Mouse (Mus musculus) ES-E14 (cell line): ENCODE results near the gene Prkd2. TPM values are rescaled to one million over a fixed set of nuclear protein-coding genes. Genes with fewer than 3 reads are reported as not detected.

ENCODE experiments used
- DNase-seq: peaks from one replicate; pipeline ENCODE4 v3.0.0-alpha.2; 2013; ENCODE audit warnings: low read depth, low spot score
- H3K27ac ChIP-seq: 2 replicates; pipeline ENCODE4 v1.5.1; 2012; ENCODE audit warnings: low read depth, mild to moderate bottlenecking, low read length, moderate library complexity, mixed read lengths; ENCODE audit not compliant: poor library complexity, insufficient read depth, severe bottlenecking
- H3K36me3 ChIP-seq: 2 replicates; pipeline ENCODE4 v1.6.1; 2012; ENCODE audit warnings: mild to moderate bottlenecking, low read length, moderate library complexity, mixed read lengths; ENCODE audit not compliant: control insufficient read depth, poor library complexity, insufficient read depth, severe bottlenecking
- H3K4me1 ChIP-seq, 2 experiments: fragments of 150-350 bp in 1 of 2; sonication (generic) in 1 of 2; 2 replicates each; pipeline ENCODE4 v1.6.1; 2012; ENCODE audit warnings: low read length in 2 of 2, mild to moderate bottlenecking in 1 of 2, mixed read lengths in 1 of 2; ENCODE audit not compliant: control insufficient read depth in 2 of 2, insufficient read depth in 2 of 2, poor library complexity in 1 of 2
- H3K4me3 ChIP-seq, 2 experiments: fragments of 150-350 bp in 1 of 2; sonication (generic) in 1 of 2; 2 replicates each; pipeline ENCODE4 v1.5.1; 2012; ENCODE audit warnings: low read length in 2 of 2, low read depth in 1 of 2, mild to moderate bottlenecking in 1 of 2, mixed read lengths in 1 of 2; ENCODE audit not compliant: insufficient read depth in 1 of 2, poor library complexity in 1 of 2, severe bottlenecking in 1 of 2
- H3K9ac ChIP-seq: 2 replicates; pipeline ENCODE4 v1.6.1; 2012; ENCODE audit warnings: low read depth, mild to moderate bottlenecking, low read length, mixed read lengths; ENCODE audit not compliant: poor library complexity, insufficient read depth, severe bottlenecking
- H3K9me3 ChIP-seq: fragments of 150-350 bp; sonication (generic); 2 replicates; pipeline ENCODE4 v1.6.1; 2012; ENCODE audit warnings: low read depth, mild to moderate bottlenecking, low read length; ENCODE audit not compliant: control insufficient read depth, insufficient read depth
- CHD2 ChIP-seq: IDR thresholded peaks from 2 replicates; pipeline ENCODE4 v1.6.1; 2014; ENCODE audit warnings: mild to moderate bottlenecking, low read depth, low read length, inconsistent platforms
- HCFC1 ChIP-seq: IDR thresholded peaks from 2 replicates; pipeline ENCODE4 v1.6.1; 2012; ENCODE audit warnings: low read length, inconsistent platforms, borderline replicate concordance; ENCODE audit not compliant: insufficient read depth
- MAFK ChIP-seq: IDR thresholded peaks from 2 replicates; pipeline ENCODE4 v1.6.1; 2014; ENCODE audit warnings: mild to moderate bottlenecking, low read depth, low read length, inconsistent platforms; ENCODE audit not compliant: insufficient read depth
- ZC3H11A ChIP-seq: IDR thresholded peaks from 2 replicates; pipeline ENCODE4 v1.6.1; 2012; ENCODE audit warnings: low read depth, mild to moderate bottlenecking, inconsistent platforms, low read length, borderline replicate concordance
- ZNF384 ChIP-seq: IDR thresholded peaks from 2 replicates; pipeline ENCODE4 v1.6.1; 2012; ENCODE audit warnings: low read depth, low read length, inconsistent platforms
- in situ Hi-C, 2 experiments: fragments of 600-800 bp; cut with MboI; formaldehyde crosslinking; loops; one replicate each; pipeline ENCODE4 v1.15.1; 2025; ENCODE audit warnings: low sequenced_read_pairs in 2 of 2, inconsistent platforms in 1 of 2; ENCODE audit not compliant: unreplicated experiment in 2 of 2
- total RNA-seq: library from RNA; depleted of rRNA; stranded (reverse); fragments of 300-350 nt; gene quantifications from 2 replicates; pipeline ENCODE4 v1.2.3, GENCODE M21; 2012

Prkd2 gene
- total RNA-seq, 1 experiment, result 5.7 TPM

GRCm38 (mm10) chr7:16807936-16808335, 34.8 kb upstream of the Prkd2 start:
- Histone ChIP-seq H3K4me3 (peak overlapping the region in 1 of 2 experiments; percentile 36; a peak in 1 of 4 replicates), H3K9me3 (no peaks in the 10 kb centered on the region), H3K27ac (no peak overlapping the region), H3K9ac (no peak overlapping the region), H3K4me1 (0 out of 4 replicates have a peak, but pooled peaks cover 0 to 1% of the 10 kb centered on the region in 2 experiments), H3K36me3 (no peaks in the 10 kb centered on the region)
- DNase-seq, result no peak
- in situ Hi-C loops, result loop anchor here in 1 of 2 experiments (25.0 kb wide), 1 partner anchor 104 kb away; the partner anchor contains the start of genes Calm3 and Ptgir
- no peak for TF ChIP-seq MAFK
- no peak for TF ChIP-seq CHD2
- no peak for TF ChIP-seq ZC3H11A
- TF ChIP-seq ZNF384, result no peak

GRCm38 (mm10) chr7:16808647-16809046, 34.1 kb upstream of the Prkd2 start:
- Histone ChIP-seq H3K36me3 (no peaks in the 10 kb centered on the region), H3K9ac (no peak overlapping the region), H3K9me3 (no peaks in the 10 kb centered on the region), H3K4me1 (0 out of 4 replicates have a peak, but pooled peaks cover 0 to 1% of the 10 kb centered on the region in 2 experiments), H3K27ac (no peak overlapping the region), H3K4me3 (no peak overlapping the region)
- no peak for DNase-seq
- TF ChIP-seq HCFC1, result no peak
- no peak for TF ChIP-seq CHD2
- TF ChIP-seq MAFK, result no peak
- TF ChIP-seq ZC3H11A, result no peak
- no peak for TF ChIP-seq ZNF384
- in situ Hi-C loops, result loop anchor here in 1 of 2 experiments (25.0 kb wide), 1 partner anchor 104 kb away; the partner anchor contains the start of genes Calm3 and Ptgir

GRCm38 (mm10) chr7:16809739-16810138, 33.0 kb upstream of the Prkd2 start:
- Histone ChIP-seq H3K36me3 (no peaks in the 10 kb centered on the region; the same call in 1 of the 2 replicates), H3K9ac (no peak overlapping the region; the same call in 1 of the 2 replicates), H3K9me3 (no peaks in the 10 kb centered on the region), H3K4me3 (no peak overlapping the region), H3K27ac (no peak overlapping the region), H3K4me1 (0 out of 4 replicates have a peak, but pooled peaks cover 0 to 1% of the 10 kb centered on the region in 2 experiments)
- TF ChIP-seq ZC3H11A (no peak), MAFK (no peak), ZNF384 (no peak), HCFC1 (no peak), CHD2 (no peak)
- in situ Hi-C loops, result loop anchor here in 1 of 2 experiments (25.0 kb wide), 1 partner anchor 103 kb away; the partner anchor contains the start of genes Calm3 and Ptgir
- peak; percentile 76 for DNase-seq

GRCm38 (mm10) chr7:16810399-16810919, 32.2 kb upstream of the Prkd2 start:
- no peaks in the 10 kb centered on the region; the same call in 1 of the 2 replicates for H3K36me3 ChIP-seq
- peak overlapping the region; percentile 44 for H3K9ac ChIP-seq
- DNase-seq, result no peak
- H3K9me3 ChIP-seq, result no peaks in the 10 kb centered on the region
- H3K4me1 ChIP-seq, result 0 out of 4 replicates have a peak, but pooled peaks cover 0 to 1% of the 10 kb centered on the region in 2 experiments
- no peak overlapping the region for H3K27ac ChIP-seq
- in situ Hi-C loops, result loop anchor here in 1 of 2 experiments (25.0 kb wide), 1 partner anchor 102 kb away; the partner anchor contains the start of genes Calm3 and Ptgir
- TF ChIP-seq HCFC1 (no peak), CHD2 (no peak), MAFK (no peak), ZNF384 (no peak), ZC3H11A (no peak)
- H3K4me3 ChIP-seq, result peak overlapping the region; percentile 58 to 68
